Mouse (Mus musculus): ENCODE results near the gene Prr12. TPM values are rescaled to one million over a fixed set of nuclear protein-coding genes. Genes with fewer than 3 reads are reported as not detected.

The Prr12 gene
- polyA plus RNA-seq, 1 experiment from 2014 or later, result 17.7 TPM

DNA sequence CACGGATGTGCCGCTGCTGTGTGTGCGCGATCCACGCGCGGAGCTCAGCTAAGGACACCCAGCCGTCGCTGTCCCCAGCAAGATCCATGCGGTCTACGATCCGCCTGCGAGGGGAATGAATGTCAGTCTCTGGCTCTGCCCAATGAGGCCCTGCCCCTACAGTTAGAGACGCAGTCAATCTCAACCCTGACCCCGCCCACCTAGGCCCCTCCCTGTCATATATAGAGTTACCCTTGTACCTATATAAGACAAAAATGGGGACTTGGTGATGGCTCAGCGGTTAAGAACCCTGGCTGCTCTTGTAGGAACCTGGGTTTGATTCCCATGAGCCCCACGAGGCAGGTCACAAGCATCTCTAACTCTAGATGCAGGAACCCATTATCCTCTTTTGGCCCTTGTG lies 35.9 kb upstream of the Prr12 start:
- H3K79me2 ChIP-seq (ENCODE audit: inconsistent target), result no peaks in the 10 kb centered on the region
- no peak overlapping the region for H3K27ac ChIP-seq
- 93% methylated on average over 10 of the region's 17 CpGs for WGBS (ENCODE audit: missing documents)
- H3K36me3 ChIP-seq (ENCODE audit: inconsistent target), result no peaks in the 10 kb centered on the region
- no peak overlapping the region for H3K4me3 ChIP-seq (ENCODE audit: inconsistent target)

DNA sequence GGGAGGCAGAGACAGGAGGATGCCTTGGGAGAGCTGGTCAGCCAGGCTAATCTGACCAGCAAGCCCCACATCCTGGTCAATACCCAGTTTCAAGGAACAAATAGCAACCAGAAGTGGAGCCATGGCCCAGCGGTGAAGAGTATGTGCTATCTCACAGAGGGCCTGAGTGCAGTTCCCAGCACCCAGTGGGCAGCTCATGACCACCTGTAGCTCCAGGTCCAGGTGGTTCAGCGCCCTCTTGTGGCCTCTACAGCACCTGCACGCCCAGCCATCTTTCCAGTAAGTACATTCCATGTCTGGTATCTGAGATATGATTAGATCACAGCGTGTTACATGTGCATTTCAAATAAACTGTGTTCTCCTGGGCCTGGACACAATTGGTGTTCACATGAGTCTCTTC lies 33.4 kb upstream of the Prr12 start:
- Histone ChIP-seq H3K79me2 (ENCODE audit: inconsistent target) (no peaks in the 10 kb centered on the region), H3K4me3 (ENCODE audit: inconsistent target) (no peak overlapping the region), H3K27ac (no peak overlapping the region), H3K36me3 (ENCODE audit: inconsistent target) (no peaks in the 10 kb centered on the region)
- WGBS (ENCODE audit: missing documents), result 89% methylated on average over 4 of the region's 4 CpGs

DNA sequence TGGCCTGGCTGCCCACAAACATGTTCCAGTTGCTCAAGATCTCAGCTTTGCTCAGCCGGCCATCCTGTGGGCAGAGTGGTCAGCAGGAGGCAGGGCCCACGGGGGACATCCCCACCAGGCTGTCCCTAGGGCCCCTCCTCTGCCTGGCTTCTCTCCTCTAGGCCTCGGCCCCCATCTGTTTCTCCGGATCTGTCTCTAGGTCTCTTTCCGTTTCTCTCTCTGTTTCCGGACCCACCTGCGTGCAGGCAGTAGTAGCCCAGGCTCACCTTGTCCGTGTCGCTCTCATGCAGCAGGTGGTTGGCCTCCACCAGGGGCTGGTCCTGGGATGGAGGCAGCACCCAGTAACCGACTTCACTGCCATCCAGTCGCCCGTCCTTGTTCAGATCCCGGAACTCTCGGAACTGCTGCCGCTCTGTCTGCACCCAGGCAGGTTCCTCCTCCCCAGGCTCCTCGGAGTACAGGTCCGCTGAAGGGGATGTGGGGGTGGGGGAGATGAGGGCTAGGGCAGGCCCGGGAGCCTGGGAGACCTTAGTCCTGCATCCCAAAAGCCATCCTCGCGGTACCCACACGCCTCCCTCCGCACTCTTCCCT lies 30.7 kb upstream of the Prr12 start:
- no peaks in the 10 kb centered on the region for H3K36me3 ChIP-seq (ENCODE audit: inconsistent target)
- H3K79me2 ChIP-seq (ENCODE audit: inconsistent target), result no peaks in the 10 kb centered on the region
- H3K4me3 ChIP-seq (ENCODE audit: inconsistent target), result peak overlapping the region; percentile 61
- 42% methylated on average over 22 of the region's 22 CpGs for WGBS (ENCODE audit: missing documents)
- peak overlapping the region; percentile 94 for H3K27ac ChIP-seq

DNA sequence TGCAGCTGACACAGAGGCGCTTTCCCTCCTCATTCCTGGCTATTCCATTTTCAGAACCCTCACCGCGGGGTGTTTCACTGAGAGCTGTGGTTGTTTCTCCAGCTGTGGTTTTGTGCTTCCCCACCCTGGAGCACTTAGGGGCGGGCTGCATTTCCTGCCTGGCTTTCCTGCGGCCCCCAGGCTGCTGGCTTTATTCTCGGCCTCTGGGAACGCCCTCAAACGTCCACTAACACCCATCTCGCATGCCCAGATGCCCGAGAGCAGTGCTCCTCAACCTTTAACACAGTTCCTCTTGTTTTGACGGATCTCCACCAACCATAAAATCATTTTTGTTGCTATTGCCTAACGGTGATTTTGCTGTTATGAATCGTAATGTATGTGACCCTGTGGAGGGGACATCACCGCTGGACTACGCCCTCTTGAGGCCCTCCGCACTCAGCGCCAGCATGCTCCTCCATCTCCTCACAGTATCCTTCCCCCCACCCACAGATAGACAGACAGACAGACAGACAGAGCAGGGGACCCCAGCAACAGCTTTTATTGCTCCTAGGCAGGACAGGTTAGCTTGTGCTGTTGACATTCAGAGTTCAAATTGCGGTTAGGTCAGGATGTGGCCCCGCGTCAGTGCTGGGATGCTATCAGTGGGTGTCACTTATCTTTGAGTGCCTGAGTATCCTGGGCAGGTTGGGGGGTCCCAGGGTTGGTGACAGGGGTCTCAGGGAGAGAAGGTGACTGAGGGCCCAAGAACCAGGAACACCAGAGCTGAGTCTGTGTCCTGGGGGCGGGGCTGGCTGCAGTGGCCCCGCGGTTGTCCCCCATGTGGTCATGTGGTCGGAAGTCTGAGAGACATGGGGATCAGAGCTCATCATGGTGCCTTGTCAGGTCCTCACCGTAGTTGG lies 30.0 kb upstream of the Prr12 start:
- peaks cover 3% of the 10 kb centered on the region; the same call in 1 of the 2 replicates for H3K36me3 ChIP-seq (ENCODE audit: inconsistent target)
- H3K27ac ChIP-seq, result peak overlapping the region; percentile 94
- H3K4me3 ChIP-seq (ENCODE audit: inconsistent target), result peak overlapping the region; percentile 61
- no peaks in the 10 kb centered on the region for H3K79me2 ChIP-seq (ENCODE audit: inconsistent target)
- 2% methylated on average over 24 of the region's 25 CpGs for WGBS (ENCODE audit: missing documents)

DNA sequence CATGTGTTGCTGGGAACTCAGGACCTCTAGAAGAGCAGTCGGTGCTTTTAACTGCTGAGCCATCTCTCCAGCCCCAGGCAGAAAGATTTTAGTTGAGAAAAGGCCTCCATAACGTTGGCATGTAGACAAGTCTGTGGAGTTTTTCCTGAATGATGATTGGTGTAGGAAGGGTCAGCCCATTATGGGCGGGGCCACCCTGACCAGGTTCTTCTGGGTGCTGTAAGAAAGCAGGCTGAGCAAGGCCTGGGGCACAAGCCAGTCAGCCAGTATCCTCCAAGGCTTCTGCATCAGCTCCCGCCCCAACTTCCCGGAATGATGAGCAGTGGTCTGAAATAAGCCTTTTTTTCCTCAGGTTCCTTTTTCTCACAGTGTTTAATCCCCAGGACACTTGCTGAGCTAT lies 28.3 kb upstream of the Prr12 start:
- WGBS (ENCODE audit: missing documents), result 88% methylated on average over 5 of the region's 5 CpGs
- Histone ChIP-seq H3K36me3 (ENCODE audit: inconsistent target) (peaks cover 19% of the 10 kb centered on the region; the same call in 1 of the 2 replicates), H3K79me2 (ENCODE audit: inconsistent target) (no peaks in the 10 kb centered on the region), H3K27ac (peak overlapping the region; percentile 94), H3K4me3 (ENCODE audit: inconsistent target) (no peak overlapping the region)

DNA sequence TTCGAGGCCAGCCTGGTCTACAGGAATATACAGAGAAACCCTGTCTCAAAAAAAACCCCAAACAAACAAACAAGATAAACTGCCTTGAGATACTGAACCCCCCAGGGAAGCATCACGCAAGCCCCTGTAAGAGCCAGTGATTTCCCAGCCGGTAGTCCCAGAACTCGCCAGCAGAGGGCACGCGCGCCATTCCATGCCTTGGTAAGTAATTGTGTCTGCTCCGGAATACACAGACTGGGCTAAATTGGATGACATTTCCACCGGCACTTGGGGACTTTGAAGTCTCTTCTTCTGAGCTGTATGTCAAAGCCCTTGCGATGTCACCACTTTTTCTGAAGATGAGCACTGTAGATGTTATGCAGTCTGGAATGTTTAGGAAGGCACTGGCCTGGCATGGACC lies 27.2 kb upstream of the Prr12 start:
- Histone ChIP-seq H3K27ac (no peak overlapping the region), H3K36me3 (ENCODE audit: inconsistent target) (peaks cover 22% of the 10 kb centered on the region; the same call in 1 of the 2 replicates), H3K4me3 (ENCODE audit: inconsistent target) (no peak overlapping the region), H3K79me2 (ENCODE audit: inconsistent target) (no peaks in the 10 kb centered on the region)
- 4% methylated on average over 10 of the region's 10 CpGs for WGBS (ENCODE audit: missing documents)

DNA sequence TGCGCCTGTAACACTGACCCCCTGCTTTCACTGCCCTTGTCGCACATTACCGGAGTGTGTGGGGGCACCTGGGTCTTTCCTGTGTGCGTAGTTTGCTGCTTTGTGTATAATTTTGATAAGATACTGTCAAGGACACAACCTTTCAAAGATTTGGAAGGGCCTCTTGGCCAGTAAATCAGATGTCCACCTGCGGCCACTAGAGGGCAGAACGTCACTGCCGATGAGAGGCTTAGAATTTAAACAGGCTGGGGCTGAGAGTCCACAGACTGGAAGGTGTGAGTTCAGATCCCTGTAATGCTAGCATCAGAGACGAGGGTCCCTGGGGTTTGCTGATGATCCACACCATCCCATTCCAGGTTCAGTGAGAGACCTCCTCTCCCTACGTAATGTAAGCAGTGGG lies 25.8 kb upstream of the Prr12 start:
- Histone ChIP-seq H3K36me3 (ENCODE audit: inconsistent target) (peaks cover 34% of the 10 kb centered on the region; the same call in 1 of the 2 replicates), H3K79me2 (ENCODE audit: inconsistent target) (peaks cover 11% of the 10 kb centered on the region), H3K27ac (no peak overlapping the region), H3K4me3 (ENCODE audit: inconsistent target) (no peak overlapping the region)
- WGBS (ENCODE audit: missing documents), result 45% methylated on average over 9 of the region's 9 CpGs

DNA sequence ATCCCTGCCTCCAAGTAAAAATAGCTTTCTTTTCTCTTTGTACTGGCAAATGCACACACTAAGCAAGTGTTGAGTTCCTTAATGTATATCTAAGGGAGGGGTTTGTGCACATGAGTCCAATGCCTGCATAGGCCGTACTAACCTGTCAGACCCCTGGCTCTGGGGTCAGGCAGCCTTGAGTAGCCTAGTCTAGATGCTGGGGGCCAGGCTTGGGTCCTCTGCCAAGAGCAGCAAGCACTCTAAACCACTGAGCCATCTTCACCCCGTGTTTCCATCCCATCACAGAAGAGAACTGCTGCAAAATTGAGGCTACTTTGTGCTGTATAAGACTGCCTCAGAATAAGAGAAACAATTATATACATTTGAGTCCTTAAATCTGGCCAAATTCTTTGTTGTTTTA lies 25.1 kb upstream of the Prr12 start:
- 100% methylated on average over 2 of the region's 2 CpGs for WGBS (ENCODE audit: missing documents)
- Histone ChIP-seq H3K36me3 (ENCODE audit: inconsistent target) (peaks cover 35% of the 10 kb centered on the region; the same call in 1 of the 2 replicates), H3K4me3 (ENCODE audit: inconsistent target) (no peak overlapping the region), H3K79me2 (ENCODE audit: inconsistent target) (peaks cover 18% of the 10 kb centered on the region), H3K27ac (no peak overlapping the region)

DNA sequence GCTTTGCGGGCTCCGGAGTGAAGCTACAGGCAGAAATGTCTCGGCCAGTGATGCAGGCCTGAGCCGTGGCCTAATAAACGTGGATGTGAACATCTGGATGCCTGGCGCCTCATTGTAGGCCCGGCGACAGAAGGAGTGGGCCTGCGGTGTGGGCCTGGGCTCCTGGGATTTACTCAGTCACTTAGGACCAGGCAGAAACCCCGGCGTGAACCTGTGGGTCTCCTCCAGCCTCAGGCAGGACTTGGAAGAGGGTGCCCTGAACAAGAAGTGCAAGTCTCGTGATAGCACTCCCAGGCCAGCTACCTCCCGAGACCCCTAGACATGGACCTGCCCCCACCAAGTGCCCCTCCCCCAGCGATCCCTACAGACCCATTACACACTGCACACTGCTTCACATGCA lies 24.6 kb upstream of the Prr12 start:
- H3K4me3 ChIP-seq (ENCODE audit: inconsistent target), result no peak overlapping the region
- H3K27ac ChIP-seq, result no peak overlapping the region
- H3K79me2 ChIP-seq (ENCODE audit: inconsistent target), result peaks cover 23% of the 10 kb centered on the region
- peaks cover 35% of the 10 kb centered on the region; the same call in 1 of the 2 replicates for H3K36me3 ChIP-seq (ENCODE audit: inconsistent target)
- WGBS (ENCODE audit: missing documents), result 91% methylated on average over 13 of the region's 14 CpGs

DNA sequence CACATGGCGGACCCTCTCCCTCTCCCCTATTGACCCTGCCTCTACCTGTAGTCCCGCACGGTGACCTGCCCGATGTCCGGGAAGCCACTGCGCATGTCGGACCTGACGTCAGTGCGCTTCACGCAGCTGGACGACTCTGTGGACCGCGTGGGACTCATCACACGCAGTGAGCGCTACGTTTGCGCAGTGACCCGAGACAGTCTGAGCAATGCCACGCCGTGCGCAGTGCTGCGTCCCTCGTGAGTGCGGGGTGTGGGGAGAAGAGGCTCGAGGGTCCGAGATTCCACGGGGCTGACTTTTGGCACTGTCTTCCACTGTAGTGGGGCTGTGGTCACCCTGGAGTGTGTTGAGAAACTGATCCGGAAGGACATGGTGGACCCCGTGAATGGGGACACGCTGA lies 23.8 kb upstream of the Prr12 start:
- WGBS (ENCODE audit: missing documents), result 93% methylated on average over 19 of the region's 30 CpGs
- no peak overlapping the region for H3K4me3 ChIP-seq (ENCODE audit: inconsistent target)
- H3K36me3 ChIP-seq (ENCODE audit: inconsistent target), result peaks cover 35% of the 10 kb centered on the region; the same call in 1 of the 2 replicates
- peaks cover 31% of the 10 kb centered on the region for H3K79me2 ChIP-seq (ENCODE audit: inconsistent target)
- no peak overlapping the region for H3K27ac ChIP-seq

DNA sequence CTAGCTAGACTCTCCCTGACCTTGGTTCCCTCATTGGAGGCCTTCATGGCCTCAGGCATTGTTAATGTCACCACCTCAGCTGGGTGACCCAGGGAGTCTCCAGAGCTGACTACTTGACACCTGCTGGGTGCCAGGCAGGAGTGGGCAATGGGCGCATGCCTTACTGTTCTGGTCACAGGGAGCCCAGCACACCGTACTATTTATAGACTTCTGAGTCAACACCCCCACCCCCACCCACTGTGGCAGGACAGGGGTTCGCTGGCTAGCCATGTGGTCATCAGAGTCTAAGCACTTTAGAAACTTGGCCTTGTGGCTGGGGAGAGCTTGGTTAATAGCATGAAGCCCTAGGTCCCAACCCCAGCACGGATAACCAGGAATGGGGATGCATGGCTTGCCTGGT lies 22.7 kb upstream of the Prr12 start:
- peaks cover 42% of the 10 kb centered on the region for H3K79me2 ChIP-seq (ENCODE audit: inconsistent target)
- no peak overlapping the region for H3K27ac ChIP-seq
- peaks cover 35% of the 10 kb centered on the region; the same call in 1 of the 2 replicates for H3K36me3 ChIP-seq (ENCODE audit: inconsistent target)
- no peak overlapping the region for H3K4me3 ChIP-seq (ENCODE audit: inconsistent target)
- 63% methylated on average over 4 of the region's 4 CpGs for WGBS (ENCODE audit: missing documents)

DNA sequence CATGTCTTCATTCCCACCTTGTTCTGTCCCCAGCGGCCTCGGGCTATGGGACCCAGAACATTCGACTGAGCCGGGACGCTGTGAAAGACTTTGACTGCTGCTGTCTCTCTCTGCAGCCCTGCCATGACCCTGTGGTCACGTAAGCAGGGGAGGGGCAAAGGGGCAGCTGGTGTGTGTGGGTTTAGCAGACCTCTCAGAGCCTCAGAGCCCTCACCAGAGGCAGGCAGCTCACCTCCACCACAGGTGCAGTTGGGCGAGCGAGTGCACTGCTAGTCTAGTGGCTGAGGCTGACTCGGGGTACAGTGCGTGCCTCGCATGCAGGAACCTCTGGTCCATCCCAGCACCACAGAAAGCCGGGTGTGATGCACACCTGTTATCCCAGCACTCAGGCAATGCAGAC lies 21.3 kb upstream of the Prr12 start:
- no peak overlapping the region for H3K27ac ChIP-seq
- peaks cover 57% of the 10 kb centered on the region for H3K79me2 ChIP-seq (ENCODE audit: inconsistent target)
- peaks cover 35% of the 10 kb centered on the region; the same call in 1 of the 2 replicates for H3K36me3 ChIP-seq (ENCODE audit: inconsistent target)
- no peak overlapping the region for H3K4me3 ChIP-seq (ENCODE audit: inconsistent target)
- WGBS (ENCODE audit: missing documents), result 96% methylated on average over 12 of the region's 12 CpGs

DNA sequence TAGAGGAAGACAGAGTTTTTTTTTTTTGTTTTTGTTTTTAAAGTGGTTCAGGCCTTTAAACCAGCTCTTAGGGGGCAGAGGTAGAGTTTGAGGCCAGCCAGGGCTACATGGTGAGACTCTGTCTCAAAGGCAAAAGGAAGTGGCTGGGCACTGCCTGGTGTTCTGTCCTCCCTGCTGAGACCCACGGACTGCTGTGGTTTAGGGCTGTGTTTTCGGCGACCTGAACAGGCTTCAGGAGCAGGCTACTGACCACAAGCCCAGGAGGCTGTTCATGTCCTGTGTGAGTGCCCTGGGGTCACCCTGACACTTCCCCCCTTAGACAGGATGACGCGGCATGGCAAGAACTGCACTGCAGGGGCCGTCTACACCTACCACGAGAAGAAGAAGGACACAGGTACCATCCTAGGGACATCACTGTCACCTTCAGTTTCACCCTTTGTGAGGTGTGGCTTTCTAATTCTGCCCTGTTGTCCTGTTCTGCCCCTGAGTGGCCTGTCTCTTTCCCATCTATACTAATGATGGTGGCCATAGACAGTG lies 20.6 kb upstream of the Prr12 start:
- Histone ChIP-seq H3K4me3 (ENCODE audit: inconsistent target) (no peak overlapping the region), H3K36me3 (ENCODE audit: inconsistent target) (peaks cover 35% of the 10 kb centered on the region; the same call in 1 of the 2 replicates), H3K79me2 (ENCODE audit: inconsistent target) (peaks cover 64% of the 10 kb centered on the region), H3K27ac (no peak overlapping the region)
- WGBS (ENCODE audit: missing documents), result 41% methylated on average over 7 of the region's 7 CpGs

DNA sequence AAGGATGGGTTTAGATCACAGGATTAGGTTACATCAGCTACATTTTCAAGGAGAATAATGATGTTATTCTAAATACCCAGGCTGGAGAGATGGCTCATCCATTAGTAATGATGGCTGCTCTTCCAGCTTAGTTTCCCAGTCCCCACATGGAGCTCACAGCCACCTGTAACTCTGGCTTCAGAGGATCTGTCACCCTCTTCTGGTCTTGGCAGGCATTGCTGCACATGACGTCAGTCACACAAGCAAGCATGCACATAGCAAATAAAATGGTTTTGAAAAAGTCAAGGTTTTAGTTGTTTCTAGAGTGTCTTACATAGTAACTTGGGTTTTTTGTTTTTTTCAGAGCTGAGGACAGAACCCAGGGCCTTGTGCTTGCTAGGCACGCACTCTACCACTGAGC lies 19.5 kb upstream of the Prr12 start:
- H3K79me2 ChIP-seq (ENCODE audit: inconsistent target), result peaks cover 74% of the 10 kb centered on the region
- H3K27ac ChIP-seq, result no peak overlapping the region
- 96% methylated on average over 2 of the region's 2 CpGs for WGBS (ENCODE audit: missing documents)
- H3K4me3 ChIP-seq (ENCODE audit: inconsistent target), result no peak overlapping the region
- peaks cover 28% of the 10 kb centered on the region; the same call in 1 of the 2 replicates for H3K36me3 ChIP-seq (ENCODE audit: inconsistent target)

DNA sequence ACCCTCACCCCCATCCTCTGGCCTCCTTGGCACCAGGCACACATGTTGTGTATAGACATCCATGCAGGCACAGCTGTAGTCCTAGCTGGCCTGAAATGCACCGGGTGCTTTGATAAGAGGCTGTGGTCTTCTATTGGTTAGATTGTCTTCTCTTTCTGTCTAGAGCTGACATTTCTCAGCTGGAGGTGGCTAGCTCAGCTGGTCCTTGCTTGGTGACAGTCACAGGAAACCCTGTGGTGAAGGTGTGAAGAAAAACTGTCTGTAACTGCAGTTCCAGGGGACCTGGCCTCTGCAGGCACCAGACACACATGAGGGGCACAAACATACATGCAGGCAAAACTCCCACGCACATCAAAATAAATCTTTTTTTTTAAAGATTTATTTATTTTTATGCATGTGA lies 17.0 kb upstream of the Prr12 start:
- Histone ChIP-seq H3K27ac (no peak overlapping the region), H3K79me2 (ENCODE audit: inconsistent target) (peaks cover 99% of the 10 kb centered on the region), H3K4me3 (ENCODE audit: inconsistent target) (no peak overlapping the region), H3K36me3 (ENCODE audit: inconsistent target) (peaks cover 12% of the 10 kb centered on the region; the same call in 1 of the 2 replicates)
- WGBS (ENCODE audit: missing documents), result 75% methylated on average over 1 of the region's 2 CpGs
